Comparison of ENCODE assay signal across 30 mouse cellular contexts in the genomic region with DNA sequence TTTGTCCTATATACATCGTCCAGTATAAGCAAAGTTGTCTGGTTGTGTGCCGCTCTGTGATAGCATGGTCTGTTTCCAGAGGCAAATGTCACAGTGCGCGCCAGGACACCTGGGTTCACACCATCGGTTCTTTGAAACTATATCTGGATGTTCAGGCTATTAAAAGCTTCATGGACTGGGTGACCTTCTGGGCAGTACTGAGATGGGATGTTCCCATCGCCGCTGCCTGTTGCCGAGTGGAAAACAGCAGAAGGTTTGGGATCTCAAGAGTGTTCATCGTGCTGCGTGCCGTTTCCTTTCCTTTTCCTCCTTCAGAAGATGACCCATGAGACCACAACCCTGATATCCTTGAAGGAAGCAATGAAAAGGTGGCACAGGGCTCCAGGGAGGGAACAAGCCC. TPM values are rescaled to one million over a fixed set of nuclear protein-coding genes. Genes with fewer than 3 reads are reported as not detected.
DNase-seq lines count a peak whose midpoint lies in the region; ATAC-seq lines count a peak whose summit lies in the region.
"Had no signal": no experiment of that assay in that cellular context is flagged by ENCODE, and none has a peak within 500 bp of the region (broad histone marks: within the 10 kb centered on the region; RNA-seq: fewer than 3 reads in every experiment).

TSS of gene Smco1 (plus strand) at position 178 of the 400 bp plus-strand sequence.

- no peak within 1 kb of the TSS for H3K9ac ChIP-seq in hindbrain, embryonic 16.5 days (ENCODE audit: low read depth, low read length)
- H3K9ac ChIP-seq: forebrain, postnatal 0 days; hindbrain, embryonic 14.5 days; liver, embryonic 15.5 days; lung, embryonic 15.5 days; midbrain, embryonic 15.5 days; neural tube, embryonic 12.5 days; stomach, embryonic 15.5 days had no signal

- no peaks in the 10 kb centered on the region for H3K36me3 ChIP-seq in heart, embryonic 10.5 days
- no peaks in the 10 kb centered on the region for H3K36me3 ChIP-seq in hindbrain, embryonic 16.5 days (ENCODE audit: control insufficient read depth, insufficient read depth, low read length)
- H3K36me3 ChIP-seq: forebrain, embryonic 10.5 days; limb, embryonic 10.5 days; liver, embryonic 15.5 days; lung, embryonic 15.5 days; midbrain, embryonic 15.5 days; neural tube, embryonic 12.5 days; stomach, embryonic 15.5 days had no signal

- H3K27me3 ChIP-seq in heart, embryonic 10.5 days (ENCODE audit: insufficient read depth, poor library complexity, severe bottlenecking) = no peaks in the 10 kb centered on the region
- no peaks in the 10 kb centered on the region for H3K27me3 ChIP-seq in hindbrain, embryonic 16.5 days (replicated peaks; ENCODE audit: control insufficient read depth, insufficient read depth, low read length)
- H3K27me3 ChIP-seq: lung, embryonic 15.5 days; midbrain, embryonic 15.5 days; neural tube, embryonic 12.5 days; stomach, embryonic 15.5 days had no signal

- no peaks in the 10 kb centered on the region for H3K9me3 ChIP-seq in heart, embryonic 10.5 days
- no peaks in the 10 kb centered on the region for H3K9me3 ChIP-seq in hindbrain, embryonic 16.5 days (ENCODE audit: control insufficient read depth, low read length)
- H3K9me3 ChIP-seq: forebrain, embryonic 10.5 days; limb, embryonic 10.5 days; liver, embryonic 15.5 days; lung, embryonic 15.5 days; midbrain, embryonic 15.5 days; neural tube, embryonic 12.5 days; stomach, embryonic 15.5 days had no signal

- H3K27ac ChIP-seq in heart, embryonic 10.5 days = no peak within 1 kb of the TSS
- H3K27ac ChIP-seq in hindbrain, embryonic 16.5 days (ENCODE audit: low read depth, low read length) = no peak within 1 kb of the TSS
- H3K27ac ChIP-seq: forebrain, embryonic 10.5 days; hindbrain, embryonic 14.5 days; kidney, postnatal 0 days; left cerebral cortex, adult 2 months; limb, embryonic 10.5 days; liver, embryonic 15.5 days; lung, embryonic 15.5 days; midbrain, embryonic 15.5 days; neural tube, embryonic 12.5 days; stomach, embryonic 15.5 days had no signal

- 82% methylated on average over 11 of the region's 11 CpGs for WGBS in heart, embryonic 10.5 days
- WGBS in hindbrain, embryonic 16.5 days = 88% methylated on average over 11 of the region's 11 CpGs

- H3K4me2 ChIP-seq in hindbrain, embryonic 16.5 days (ENCODE audit: low read length) = no peak within 1 kb of the TSS
- H3K4me2 ChIP-seq: hindbrain, embryonic 14.5 days; liver, embryonic 15.5 days; lung, embryonic 15.5 days; midbrain, embryonic 15.5 days; neural tube, embryonic 12.5 days; stomach, embryonic 15.5 days had no signal

- intact Hi-C loops in heart, postnatal 25 days (cut with DNase I) = loop anchor here (10.0 kb wide), 1 partner anchor 334 kb away; the partner anchor contains the start of gene Tfrc
- intact Hi-C loops in left cerebral cortex, postnatal 4 days (cut with DNase I) = no loop called here

- peak; percentile 57 to 66 for DNase-seq in heart, adult 18-20 months
- DNase-seq in heart, embryonic 10.5 days (ENCODE audit: low spot score) = no peak
- DNase-seq in heart, adult 8-10 months (ENCODE audit: low spot score) = peak; percentile 52
- peak; percentile 2 for DNase-seq in heart, postnatal 25 days (ENCODE audit: low spot score)
- DNase-seq in embryo, embryonic 9.5 days (ENCODE audit: extremely low spot score) = no peak
- DNase-seq in left cerebral cortex, postnatal 4 days = no peak
- DNase-seq: cerebellum, adult 11-12 months; cerebellum, postnatal 10 days; forebrain, postnatal 0 days; kidney, adult 2 months; layer of hippocampus, adult 9-11 months; liver; lung, postnatal 36 days; retina, postnatal 1 day; thymus, adult 2 months had no signal

- H3K4me1 ChIP-seq in heart, embryonic 10.5 days = no peaks in the 10 kb centered on the region
- H3K4me1 ChIP-seq in hindbrain, embryonic 16.5 days (ENCODE audit: control insufficient read depth, insufficient read depth, low read depth, low read length) = no peaks in the 10 kb centered on the region
- H3K4me1 ChIP-seq: forebrain, embryonic 10.5 days; limb, embryonic 10.5 days; midbrain, embryonic 15.5 days; neural tube, embryonic 12.5 days; stomach, embryonic 15.5 days had no signal

- no peak for ATAC-seq in hindbrain, embryonic 16.5 days
- ATAC-seq: CD4-positive, CD25-positive, alpha-beta regulatory T cell, adult 4 months; forebrain, postnatal 0 days; midbrain, embryonic 15.5 days had no signal

- H3K4me3 ChIP-seq in heart, embryonic 10.5 days = no peak within 1 kb of the TSS
- no peak within 1 kb of the TSS for H3K4me3 ChIP-seq in hindbrain, embryonic 16.5 days (ENCODE audit: low read length)
- H3K4me3 ChIP-seq: forebrain, embryonic 10.5 days; left cerebral cortex, adult 2 months; limb, embryonic 10.5 days; liver, embryonic 15.5 days; lung, embryonic 15.5 days; midbrain, embryonic 15.5 days; neural tube, embryonic 12.5 days; stomach, embryonic 15.5 days had no signal

RNA-seq across cellular contexts. Expression of gene Smco1, which starts in this region (rescaled TPM):
- total RNA-seq in heart, adult 18-20 months (2021) = 10 to 100 TPM; 22.5 to 25.3 TPM
- 0.14 TPM in 1 of 2 replicates, not detected in the other for polyA plus RNA-seq in heart, embryonic 10.5 days (2016; fragmentation: Nextera tagmentation; extraction: Ambion mirVana)
- 10 to 100 TPM; 21.6 to 33.8 (median 27.9) TPM for total RNA-seq in heart, adult 8-10 months (2022)
- 10 to 100 TPM; 25.6 to 30.3 TPM for total RNA-seq in heart, postnatal 25 days (2021)
- polyA plus RNA-seq in hindbrain, embryonic 16.5 days (2015; fragmentation: Nextera tagmentation; extraction: Ambion mirVana) = not detected in 2 replicates
- not detected for total RNA-seq in left cerebral cortex, postnatal 4 days (2021)
- total RNA-seq: forebrain, postnatal 0 days had no signal
- polyA plus RNA-seq: CD4-positive, CD25-positive, alpha-beta regulatory T cell, adult 4 months; embryonic facial prominence, embryonic 11.5 days; forebrain, postnatal 0 days; intestine, embryonic 14.5 days; kidney, postnatal 0 days; large intestine, adult 2 months; limb, embryonic 10.5 days; liver, embryonic 15.5 days; lung, embryonic 15.5 days; midbrain, embryonic 15.5 days; neural tube, embryonic 12.5 days had no signal

Comparison
In these comparisons a context has a peak if more than half of its experiments do, and no peak if none do; other contexts are left out.
1. RNA of gene Smco1 (total RNA-seq): 21.6 to 33.8 TPM in heart, adult 8-10 months, 25.6 to 30.3 TPM in heart, postnatal 25 days and 22.5 to 25.3 TPM in heart, adult 18-20 months; not detected in left cerebral cortex, postnatal 4 days; every median in the first group is over 10 times any median in the second.
2. DNase-seq: peak in heart, adult 18-20 months (2 of 2), heart, adult 8-10 months (single experiment) and heart, postnatal 25 days (single experiment); none in heart, embryonic 10.5 days (single experiment), embryo, embryonic 9.5 days (single experiment) and left cerebral cortex, postnatal 4 days (single experiment).